Mouse (Mus musculus) ES-Bruce4 (cell line): Measurements from ENCODE around the gene Abhd5.

Experiments used
- CTCF ChIP-seq: IDR thresholded peaks from one replicate; pipeline ENCODE4 v1.8.1; 2011; ENCODE audit warnings: low read depth, low read length
- EP300 ChIP-seq: IDR thresholded peaks from 2 replicates; pipeline ENCODE4 v1.6.1; 2011; ENCODE audit warnings: low read depth, low read length; ENCODE audit not compliant: insufficient read depth

GRCm38 (mm10) chr9:122314386-122314785, 37.0 kb upstream of the Abhd5 start:
- TF ChIP-seq CTCF = no peak
- TF ChIP-seq EP300 = no peak
